Mouse (Mus musculus): ENCODE results near the gene Gpr149. TPM values are rescaled to one million over a fixed set of nuclear protein-coding genes. Genes with fewer than 3 reads are reported as not detected.

Gene Gpr149
- total RNA-seq (2023): not detected

GRCm38 (mm10) chr3:62604973-62605372 lies at the start of gene Gpr149:
TSS of gene Gpr149 (minus strand) at chr3:62605140.

GRCm38 (mm10) chr3:62506488-62507205 lies 98.3 kb downstream of the Gpr149 start, which contains the start of gene Dhx36:
TSS of gene Dhx36 (minus strand) at chr3:62507004.

Other genes starting within 250 kb of the Gpr149 start
- 10 to 100 TPM; 21.1 to 22.9 TPM for gene Dhx36, start 98.1 kb downstream of the Gpr149 start, total RNA-seq (2023)